Mouse (Mus musculus) testis, adult 2 months (tissue): Measurements from ENCODE around the gene Gm28230.

ENCODE experiments used
- CTCF ChIP-seq: fragments of 200-500 bp; IDR thresholded peaks from 2 replicates; pipeline ENCODE4 v1.5.1; 2012; ENCODE audit warnings: low read depth, mild to moderate bottlenecking, inconsistent platforms, low read length, moderate library complexity; ENCODE audit not compliant: control insufficient read depth, insufficient read depth, insufficient replicate concordance
- POLR2A ChIP-seq: fragments of 200-500 bp; IDR thresholded peaks from 2 replicates; pipeline ENCODE4 v1.6.1; 2012; ENCODE audit warnings: low read depth, mild to moderate bottlenecking, inconsistent platforms, low read length, moderate library complexity; ENCODE audit not compliant: control insufficient read depth

- TF ChIP-seq CTCF (no peak), POLR2A (no peak)
Measured at GRCm38 (mm10) chr2:74710929-74711543, 15.5 kb upstream of the Gm28230 start.
